Mouse (Mus musculus): ENCODE data around the gene Fmo6. TPM values are rescaled to one million over a fixed set of nuclear protein-coding genes. Genes with fewer than 3 reads are reported as not detected.

The Fmo6 gene
- total RNA-seq, 2 experiments from 2014 or later: not detected

GRCm38 (mm10) chr1:162870978-162871377 is 66.3 kb downstream of the Fmo6 start:
- intact Hi-C loops (cut with DNase I): no loop called here

DNA sequence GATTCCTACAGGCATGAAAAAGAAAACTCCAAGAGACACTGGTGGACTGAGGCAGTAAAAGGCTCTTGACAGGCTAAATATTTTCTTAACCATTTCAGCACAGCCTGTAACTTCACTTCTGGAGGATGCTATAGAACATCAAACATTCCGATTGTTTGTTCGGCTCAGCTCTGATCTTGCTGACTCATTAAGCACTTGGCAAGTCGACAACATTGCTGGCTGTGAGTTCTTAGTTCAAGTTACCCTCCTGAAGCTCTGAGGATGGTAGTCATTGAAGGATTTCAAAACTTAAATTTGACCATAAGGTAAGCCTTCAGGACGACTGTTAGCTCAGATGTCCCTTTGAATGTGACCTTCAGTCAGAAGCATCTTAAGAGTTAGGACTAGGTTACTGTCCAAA is 69.9 kb downstream of the Fmo6 start:
- DNase-seq (ENCODE audit: extremely low spot score in 1 of 2, low spot score in 2 of 2): no peak
- no peak for TF ChIP-seq CTCF (IDR thresholded peaks at IDR 0.05)
- Histone ChIP-seq H3K27ac (no peak overlapping the region), H3K4me3 (no peak overlapping the region)
- intact Hi-C loops (cut with DNase I): no loop called here

More at GRCm38 (mm10) chr1:162870978-162871377, 66.3 kb downstream of the Fmo6 start:
- Histone ChIP-seq H3K27ac (no peak overlapping the region), H3K4me3 (no peak overlapping the region)
- DNase-seq (ENCODE audit: extremely low spot score in 1 of 2, low spot score in 2 of 2): no peak
- no peak for TF ChIP-seq CTCF (IDR thresholded peaks at IDR 0.05)

Other genes starting within 250 kb of the Fmo6 start
- 100 to 1,000 TPM; 218 to 220 TPM for gene Prrc2c, start 197.0 kb downstream of the Fmo6 start, total RNA-seq (2021)
- gene Fmo4, start 123.5 kb downstream of the Fmo6 start, total RNA-seq (2021): not detected
- gene Fmo1, start 70.9 kb downstream of the Fmo6 start, total RNA-seq (2021): 10 to 100 TPM; 12.0 to 12.3 TPM
- gene Fmo2, start 38.8 kb downstream of the Fmo6 start, total RNA-seq (2021): 1 to 10 TPM; 2.3 to 2.6 TPM
- gene Fmo3, start 47.0 kb upstream of the Fmo6 start, total RNA-seq (2021): not detected
- gene Mroh9, start 148.2 kb upstream of the Fmo6 start, total RNA-seq (2021): not detected

Measured in left cerebral cortex, adult 2 months (tissue).